12 mouse cellular contexts compared by ENCODE assay signal in genomic region chr11:68850862-68851261, GRCm38 (mm10). TPM values are rescaled to one million over a fixed set of nuclear protein-coding genes. Genes with fewer than 3 reads are reported as not detected.
DNase-seq lines count a peak whose midpoint lies in the region; ATAC-seq and TF ChIP-seq lines count a peak whose summit lies in the region.
"Had no signal": no experiment of that assay in that cellular context is flagged by ENCODE, and none has a peak within 500 bp of the region (broad histone marks: within the 10 kb centered on the region; RNA-seq: fewer than 3 reads in every experiment).

No protein-coding gene starts in this region.

- intact Hi-C loops in heart, adult 2 months (cut with DNase I): no loop called here

- TF ChIP-seq POLR2A in heart, adult 2 months (IDR thresholded peaks at IDR 0.05; ENCODE audit: insufficient read depth, low read depth, low read length): no peak

- DNase-seq in heart, adult 2 months: no peak
- DNase-seq in heart, adult 18-20 months: no peak
- no peak for DNase-seq in embryo, embryonic 9.5 days (ENCODE audit: extremely low spot score)
- DNase-seq in cerebellum, postnatal 14 days: no peak
- DNase-seq: cerebellum, adult 9-11 months had no signal

- peaks cover 27% of the 10 kb centered on the region for H3K4me1 ChIP-seq in heart, adult 2 months (ENCODE audit: control insufficient read depth, insufficient read depth, low read length)
- peaks cover 57% of the 10 kb centered on the region for H3K4me1 ChIP-seq in megakaryocyte, embryonic 14.5 days
- peaks cover 42% of the 10 kb centered on the region for H3K4me1 ChIP-seq in kidney, embryonic 16.5 days (ENCODE audit: insufficient read depth, low read length)
- peaks cover 10% of the 10 kb centered on the region for H3K4me1 ChIP-seq in stomach, embryonic 15.5 days

- 25% methylated on average over 7 of the region's 7 CpGs for WGBS in heart, adult 2 months
- WGBS in kidney, embryonic 16.5 days: 78% methylated on average over 7 of the region's 7 CpGs
- 72% methylated on average over 7 of the region's 7 CpGs for WGBS in stomach, embryonic 15.5 days

- ATAC-seq in megakaryocyte, adult 5-6 weeks (ENCODE audit: poor library complexity, severe bottlenecking): no peak
- no peak for ATAC-seq in kidney, embryonic 16.5 days (ENCODE audit: low FRiP score, low TSS enrichment)
- no peak for ATAC-seq in stomach, embryonic 15.5 days (ENCODE audit: insufficient read depth, low FRiP score, low read depth)
- ATAC-seq: activated CD4-positive, CD25-positive, alpha-beta regulatory T cell, adult 4 months had no signal

- no peaks in the 10 kb centered on the region for H3K27me3 ChIP-seq in heart, adult 2 months (ENCODE audit: control insufficient read depth, insufficient read depth, low read length)
- no peaks in the 10 kb centered on the region for H3K27me3 ChIP-seq in megakaryocyte, embryonic 14.5 days (replicated peaks)
- H3K27me3 ChIP-seq in kidney, embryonic 16.5 days (ENCODE audit: insufficient read depth, low read length): no peaks in the 10 kb centered on the region
- no peaks in the 10 kb centered on the region for H3K27me3 ChIP-seq in stomach, embryonic 15.5 days (replicated peaks)

- peak overlapping the region; percentile 48 for H3K9ac ChIP-seq in heart, adult 2 months (ENCODE audit: low read depth, low read length)
- peak overlapping the region; percentile 53 for H3K9ac ChIP-seq in kidney, embryonic 16.5 days (replicated peaks; ENCODE audit: low read length)
- H3K9ac ChIP-seq in stomach, embryonic 15.5 days: no peak overlapping the region

- peak overlapping the region; percentile 71 for H3K4me3 ChIP-seq in heart, adult 2 months
- H3K4me3 ChIP-seq in megakaryocyte, embryonic 14.5 days (replicated peaks): peak overlapping the region; percentile 47
- H3K4me3 ChIP-seq in kidney, embryonic 16.5 days (ENCODE audit: low read length): peak overlapping the region; percentile 25
- no peak overlapping the region for H3K4me3 ChIP-seq in stomach, embryonic 15.5 days (replicated peaks)

- peaks cover 10% of the 10 kb centered on the region for H3K79me2 ChIP-seq in heart, adult 2 months (replicated peaks; ENCODE audit: control insufficient read depth, insufficient read depth, low read length)

- H3K36me3 ChIP-seq in heart, adult 2 months (ENCODE audit: control insufficient read depth, insufficient read depth, low read length): peaks cover 46% of the 10 kb centered on the region
- peaks cover 10% of the 10 kb centered on the region for H3K36me3 ChIP-seq in megakaryocyte, embryonic 14.5 days (replicated peaks; ENCODE audit: low read length)
- no peaks in the 10 kb centered on the region for H3K36me3 ChIP-seq in kidney, embryonic 16.5 days (ENCODE audit: insufficient read depth, low read length)
- H3K36me3 ChIP-seq in stomach, embryonic 15.5 days: no peaks in the 10 kb centered on the region

- H3K4me2 ChIP-seq in kidney, embryonic 16.5 days (replicated peaks; ENCODE audit: low read depth, low read length): peak overlapping the region; percentile 50
- peak overlapping the region; percentile 24 for H3K4me2 ChIP-seq in stomach, embryonic 15.5 days

- no peak for TF ChIP-seq CTCF in heart, adult 2 months (IDR thresholded peaks at IDR 0.05)

- H3K9me3 ChIP-seq in megakaryocyte, embryonic 14.5 days: no peaks in the 10 kb centered on the region
- H3K9me3 ChIP-seq in kidney, embryonic 16.5 days (ENCODE audit: low read length): no peaks in the 10 kb centered on the region
- H3K9me3 ChIP-seq in stomach, embryonic 15.5 days: no peaks in the 10 kb centered on the region

- TF ChIP-seq EP300 in heart, adult 2 months (IDR thresholded peaks at IDR 0.05; ENCODE audit: insufficient read depth, low read depth, low read length): no peak

- peak overlapping the region; percentile 96 for H3K27ac ChIP-seq in heart, adult 2 months
- 0 out of 2 replicates have a peak overlapping the region, but pooled peaks have one; percentile 9 for H3K27ac ChIP-seq in kidney, embryonic 16.5 days (ENCODE audit: low read length)
- no peak overlapping the region for H3K27ac ChIP-seq in stomach, embryonic 15.5 days

RNA-seq across cellular contexts. Expression of gene Ndel1, which starts 20.8 kb away (rescaled TPM):
- total RNA-seq in heart, adult 2 months (2021): 10 to 100 TPM; 60.4 to 63.7 TPM
- 45.5 and 64.1 TPM in 2 replicates for polyA plus RNA-seq in heart, adult 2 months (2012; rRNA removed)
- 10 to 100 TPM; 61.2 to 64.3 TPM for total RNA-seq in heart, adult 18-20 months (2021)
- polyA plus RNA-seq in megakaryocyte, embryonic 14.5 days (2012; ENCODE audit: insufficient read depth, low replicate concordance): 38.9 and 102 TPM in 2 replicates
- total RNA-seq in megakaryocyte, adult 5-6 weeks (2015): 48.9 and 53.9 TPM in 2 replicates
- total RNA-seq in megakaryocyte, adult 5-6 weeks (2017): 71.2 and 114 TPM in 2 replicates
- 90.9 and 96.3 TPM in 2 replicates for polyA plus RNA-seq in kidney, embryonic 16.5 days (2015; fragmentation: Nextera tagmentation; extraction: Ambion mirVana)
- polyA plus RNA-seq in stomach, embryonic 15.5 days (2015; fragmentation: Nextera tagmentation; extraction: Ambion mirVana): 78.7 and 80.4 TPM in 2 replicates

RNA-seq across cellular contexts. Expression of gene Rnf222, which starts 37.5 kb away (rescaled TPM):
- total RNA-seq in heart, adult 2 months (2021): under 1 TPM; 0.07 to 0.13 TPM
- 0.12 TPM in 2 replicates for polyA plus RNA-seq in heart, adult 2 months (2012; rRNA removed)
- under 1 TPM; 0.15 to 0.21 TPM for total RNA-seq in heart, adult 18-20 months (2021)
- polyA plus RNA-seq in megakaryocyte, embryonic 14.5 days (2012; ENCODE audit: insufficient read depth, low replicate concordance): not detected in 2 replicates
- not detected in 2 replicates for total RNA-seq in megakaryocyte, adult 5-6 weeks (2015)
- not detected in 2 replicates for total RNA-seq in megakaryocyte, adult 5-6 weeks (2017)
- polyA plus RNA-seq in kidney, embryonic 16.5 days (2015; fragmentation: Nextera tagmentation; extraction: Ambion mirVana): 0.05 and 0.17 TPM in 2 replicates
- 0.22 and 0.64 TPM in 2 replicates for polyA plus RNA-seq in stomach, embryonic 15.5 days (2015; fragmentation: Nextera tagmentation; extraction: Ambion mirVana)
- total RNA-seq: granulocyte monocyte progenitor cell, adult 5-6 weeks had no signal
- polyA plus RNA-seq: activated CD4-positive, CD25-positive, alpha-beta regulatory T cell, adult 4 months; urinary bladder, adult 2 months had no signal

RNA-seq across cellular contexts. Expression of gene Rpl26, which starts 50.5 kb away (rescaled TPM):
- total RNA-seq in heart, adult 2 months (2021): 100 to 1,000 TPM; 648 to 707 TPM
- polyA plus RNA-seq in heart, adult 2 months (2012; rRNA removed): 494 and 639 TPM in 2 replicates
- total RNA-seq in heart, adult 18-20 months (2021): 100 to 1,000 TPM; 679 to 731 TPM
- 56.9 and 116 TPM in 2 replicates for polyA plus RNA-seq in megakaryocyte, embryonic 14.5 days (2012; ENCODE audit: insufficient read depth, low replicate concordance)
- total RNA-seq in megakaryocyte, adult 5-6 weeks (2015): 2,468 and 2,587 TPM in 2 replicates
- total RNA-seq in megakaryocyte, adult 5-6 weeks (2017): 3,510 and 4,069 TPM in 2 replicates
- 897 and 905 TPM in 2 replicates for polyA plus RNA-seq in kidney, embryonic 16.5 days (2015; fragmentation: Nextera tagmentation; extraction: Ambion mirVana)
- 1,013 and 1,066 TPM in 2 replicates for polyA plus RNA-seq in stomach, embryonic 15.5 days (2015; fragmentation: Nextera tagmentation; extraction: Ambion mirVana)
